Mouse (Mus musculus) megakaryocyte, embryonic 14.5 days (primary cell): ENCODE data around the gene Acin1. TPM values are rescaled to one million over a fixed set of nuclear protein-coding genes. Genes with fewer than 3 reads are reported as not detected.
A peak's percentile ranks its signal among the peaks of the same experiment; 100 is the strongest.

Experiments
- H3K27me3 ChIP-seq: replicated peaks from 2 replicates; pipeline ENCODE3; 2012; ENCODE audit warnings: inconsistent platforms
- H3K36me3 ChIP-seq: replicated peaks from 2 replicates; pipeline ENCODE3; 2012; ENCODE audit warnings: low read length, inconsistent platforms, mixed read lengths
- H3K4me1 ChIP-seq: 2 replicates; pipeline ENCODE4 v1.6.1; 2012; ENCODE audit warnings: inconsistent platforms
- H3K4me3 ChIP-seq: replicated peaks from 2 replicates; pipeline ENCODE3; 2012; ENCODE audit warnings: moderate library complexity, mild to moderate bottlenecking, inconsistent platforms
- H3K9me3 ChIP-seq: 2 replicates; pipeline ENCODE4 v1.6.1; 2012; ENCODE audit warnings: inconsistent platforms
- FLI1 ChIP-seq: IDR thresholded peaks from 2 replicates; pipeline ENCODE4 v1.6.1; 2012; ENCODE audit warnings: low read length, inconsistent platforms, mixed read lengths
- GATA1 ChIP-seq: IDR thresholded peaks from 3 replicates; pipeline ENCODE4 v1.6.1; 2012; ENCODE audit warnings: mixed read lengths, low read length, inconsistent platforms, borderline replicate concordance
- polyA plus RNA-seq: library from polyadenylated mRNA; stranded (reverse); fragments of >175 nt; gene quantifications from 2 replicates; pipeline ENCODE4 v1.2.3, GENCODE M21; 2012; ENCODE audit warnings: low replicate concordance; ENCODE audit not compliant: insufficient read depth

Acin1 gene
- polyA plus RNA-seq, 1 experiment, result 218 TPM

GRCm38 (mm10) chr14:54703207-54703606 is 16.5 kb upstream of the Acin1 start:
- H3K27me3 ChIP-seq, result peaks cover 51% of the 10 kb centered on the region
- H3K36me3 ChIP-seq, result no peaks in the 10 kb centered on the region
- TF ChIP-seq GATA1 (no peak), FLI1 (no peak)
- H3K4me3 ChIP-seq, result no peak overlapping the region
- peaks cover 54% of the 10 kb centered on the region for H3K4me1 ChIP-seq
- H3K9me3 ChIP-seq, result no peaks in the 10 kb centered on the region

DNA sequence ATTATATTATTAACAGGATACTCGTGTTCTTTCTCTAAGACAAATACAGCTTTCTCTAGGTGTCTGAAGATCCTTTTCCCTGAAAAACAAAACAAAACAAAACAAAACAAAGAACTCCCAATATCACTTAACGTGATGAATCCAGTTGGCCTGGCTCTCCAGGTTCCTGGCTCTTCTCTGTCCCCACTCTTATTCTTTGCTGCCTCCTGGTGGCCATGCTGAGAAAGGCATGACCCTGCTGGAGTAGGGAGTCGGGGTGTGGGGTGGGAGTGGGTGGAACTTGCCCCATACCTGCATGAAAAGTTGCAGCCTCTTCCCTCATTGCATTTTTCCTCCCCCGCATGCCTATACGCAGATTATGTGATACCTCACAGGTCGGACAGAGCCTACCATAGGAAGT is 14.6 kb upstream of the Acin1 start:
- TF ChIP-seq GATA1, result no peak
- TF ChIP-seq FLI1, result no peak
- H3K4me3 ChIP-seq, result peak overlapping the region; percentile 83
- H3K27me3 ChIP-seq, result peaks cover 40% of the 10 kb centered on the region
- no peaks in the 10 kb centered on the region for H3K9me3 ChIP-seq
- H3K4me1 ChIP-seq, result peaks cover 41% of the 10 kb centered on the region
- H3K36me3 ChIP-seq, result no peaks in the 10 kb centered on the region

DNA sequence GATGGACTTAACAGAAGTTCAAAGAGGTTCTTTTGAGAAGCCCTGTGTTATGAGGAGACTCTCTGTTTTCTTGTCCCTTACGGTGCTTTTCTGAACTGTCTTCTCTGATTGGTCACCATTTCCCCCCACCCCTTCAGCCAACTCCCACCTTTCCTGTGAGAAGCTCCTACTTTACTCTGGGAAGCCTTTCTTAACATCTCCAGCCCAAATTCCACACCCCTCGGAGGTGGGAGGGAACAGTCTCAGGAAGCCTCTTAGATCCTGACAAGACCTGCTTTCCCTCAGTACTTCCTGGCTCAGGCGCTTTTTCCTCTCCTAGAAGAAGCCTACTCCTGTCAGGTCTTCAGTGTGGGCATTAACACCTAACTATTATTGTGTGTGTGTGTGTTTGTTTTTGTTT is 12.9 kb upstream of the Acin1 start:
- no peak overlapping the region for H3K4me3 ChIP-seq
- H3K9me3 ChIP-seq, result no peaks in the 10 kb centered on the region
- H3K4me1 ChIP-seq, result peaks cover 44% of the 10 kb centered on the region
- TF ChIP-seq FLI1 (no peak), GATA1 (no peak)
- peaks cover 39% of the 10 kb centered on the region for H3K27me3 ChIP-seq
- H3K36me3 ChIP-seq, result peaks cover 3% of the 10 kb centered on the region

DNA sequence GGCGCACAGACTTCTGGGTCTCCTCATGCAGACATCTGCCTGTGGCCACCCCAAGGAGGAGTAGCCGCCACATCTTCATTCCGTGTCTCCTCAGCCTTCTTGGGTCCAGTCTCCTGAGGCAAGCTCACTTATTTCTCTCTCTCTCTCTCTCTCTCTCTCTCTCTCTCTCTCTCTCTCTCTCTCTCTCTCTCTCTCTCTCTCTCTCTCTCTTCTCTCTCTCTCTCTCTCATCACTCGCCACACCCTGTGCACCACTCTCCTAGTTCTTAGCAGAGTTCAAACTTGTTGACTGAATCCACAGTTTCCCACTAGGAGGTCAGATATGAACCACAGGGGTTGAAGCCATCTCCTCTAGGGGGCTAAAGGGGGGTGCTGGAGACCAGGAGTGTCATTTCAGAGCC is 12.0 kb upstream of the Acin1 start, which contains the start of gene Gm29776:
Gene Gm29776, minus strand, starts transcription at position 101 of the 400 bp plus-strand sequence.
- TF ChIP-seq FLI1 (no peak), GATA1 (no peak)
- Histone ChIP-seq H3K4me1 (peaks cover 44% of the 10 kb centered on the region), H3K9me3 (no peaks in the 10 kb centered on the region), H3K27me3 (peaks cover 38% of the 10 kb centered on the region), H3K36me3 (peaks cover 12% of the 10 kb centered on the region), H3K4me3 (no peak within 1 kb of the TSS)

GRCm38 (mm10) chr14:54696752-54697151 is 10.0 kb upstream of the Acin1 start:
- Histone ChIP-seq H3K9me3 (no peaks in the 10 kb centered on the region), H3K36me3 (peaks cover 26% of the 10 kb centered on the region), H3K27me3 (peaks cover 23% of the 10 kb centered on the region), H3K4me3 (no peak overlapping the region), H3K4me1 (peaks cover 43% of the 10 kb centered on the region)
- TF ChIP-seq GATA1, result no peak
- no peak for TF ChIP-seq FLI1

- peaks cover 37% of the 10 kb centered on the region for H3K36me3 ChIP-seq
- H3K4me3 ChIP-seq, result no peak overlapping the region
- peaks cover 32% of the 10 kb centered on the region for H3K4me1 ChIP-seq
- H3K9me3 ChIP-seq, result no peaks in the 10 kb centered on the region
- H3K27me3 ChIP-seq, result peaks cover 23% of the 10 kb centered on the region
- TF ChIP-seq GATA1 (no peak), FLI1 (no peak)
These were observed 8.3 kb upstream of the Acin1 start for GRCm38 (mm10) chr14:54695042-54695441.

DNA sequence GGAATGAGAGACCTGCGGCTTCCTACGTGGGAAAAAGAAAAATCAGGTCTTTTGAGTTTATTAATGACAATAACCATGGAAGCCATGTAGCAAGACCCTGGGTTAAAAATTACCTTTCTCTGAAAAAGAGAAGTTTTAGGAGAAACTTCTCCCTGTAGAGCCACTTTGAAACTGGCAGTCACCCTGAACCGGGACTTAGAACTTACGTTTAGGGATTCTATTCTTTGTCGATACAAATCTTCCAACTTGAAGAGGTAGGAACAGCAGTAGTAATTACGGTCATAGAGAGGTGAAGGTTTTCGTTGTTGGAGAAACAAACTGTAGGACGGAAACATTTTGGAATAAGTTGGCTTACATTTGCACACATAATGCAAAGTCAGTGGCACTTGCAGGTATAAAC is 520 bp upstream of the Acin1 start:
- Histone ChIP-seq H3K9me3 (no peaks in the 10 kb centered on the region), H3K27me3 (no peaks in the 10 kb centered on the region), H3K4me1 (peaks cover 52% of the 10 kb centered on the region), H3K36me3 (peaks cover 45% of the 10 kb centered on the region), H3K4me3 (peak overlapping the region; percentile 100)
- TF ChIP-seq FLI1 (no peak), GATA1 (no peak)

- TF ChIP-seq FLI1, result no peak
- TF ChIP-seq GATA1, result no peak
- Histone ChIP-seq H3K9me3 (no peaks in the 10 kb centered on the region), H3K4me1 (peaks cover 59% of the 10 kb centered on the region), H3K27me3 (no peaks in the 10 kb centered on the region), H3K36me3 (peaks cover 52% of the 10 kb centered on the region), H3K4me3 (peak within 1 kb of the TSS; percentile 100)
These were observed 639 bp downstream of the Acin1 start, which contains the start of gene 1700123O20Rik for GRCm38 (mm10) chr14:54686063-54686521. 1700123O20Rik (plus strand) TSS chr14:54686216.

- no peak for TF ChIP-seq FLI1
- no peak for TF ChIP-seq GATA1
- Histone ChIP-seq H3K9me3 (no peaks in the 10 kb centered on the region), H3K36me3 (peaks cover 50% of the 10 kb centered on the region), H3K4me3 (peak overlapping the region; percentile 100), H3K27me3 (no peaks in the 10 kb centered on the region), H3K4me1 (peaks cover 59% of the 10 kb centered on the region)
These were observed 1.3 kb downstream of the Acin1 start for GRCm38 (mm10) chr14:54685471-54685870.

DNA sequence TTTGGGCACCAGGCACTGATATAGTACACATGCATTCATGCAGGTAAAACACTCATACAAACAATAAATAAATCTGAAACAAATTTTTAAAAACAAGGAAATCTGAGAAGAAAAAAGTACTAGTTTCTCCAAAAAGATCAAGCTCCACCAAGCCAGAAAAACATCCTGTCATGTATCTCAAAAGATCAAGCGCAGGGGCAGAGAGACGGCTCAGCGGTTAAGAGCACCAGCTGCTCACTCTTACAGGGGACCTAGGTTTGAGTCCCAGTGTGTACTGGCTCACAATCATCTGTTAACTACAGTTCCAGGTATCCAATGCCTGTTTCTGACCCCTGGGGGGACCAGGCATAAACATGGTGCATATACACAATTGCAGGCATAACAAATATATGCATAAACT is 4.3 kb downstream of the Acin1 start:
- TF ChIP-seq FLI1 (no peak), GATA1 (no peak)
- peaks cover 55% of the 10 kb centered on the region for H3K36me3 ChIP-seq
- H3K4me1 ChIP-seq, result peaks cover 41% of the 10 kb centered on the region
- no peak overlapping the region for H3K4me3 ChIP-seq
- no peaks in the 10 kb centered on the region for H3K9me3 ChIP-seq
- H3K27me3 ChIP-seq, result no peaks in the 10 kb centered on the region
